Mouse (Mus musculus) forebrain, embryonic 15.5 days (tissue): ENCODE measurements around the gene Cep250. TPM values are rescaled to one million over a fixed set of nuclear protein-coding genes. Genes with fewer than 3 reads are reported as not detected.

Experiments
- ATAC-seq: fragments of 200-750 bp; cut with Nextera tagmentation; replicated peaks from 2 replicates; pipeline ENCODE4 v1.8.0; 2017; ENCODE audit warnings: mild to moderate bottlenecking, moderate TSS enrichment, moderate library complexity
- H3K27ac ChIP-seq: fragments of 300-500 bp; sonication (generic); replicated peaks from 2 replicates; pipeline ENCODE4 v1.5.1; 2015; ENCODE audit warnings: mild to moderate bottlenecking, inconsistent platforms
- H3K27me3 ChIP-seq: fragments of 300-500 bp; sonication (generic); 2 replicates; pipeline ENCODE4 v1.6.1; 2015; ENCODE audit warnings: inconsistent platforms
- H3K36me3 ChIP-seq: fragments of 300-500 bp; sonication (generic); 2 replicates; pipeline ENCODE4 v1.6.1; 2015; ENCODE audit warnings: mild to moderate bottlenecking, inconsistent platforms
- H3K4me1 ChIP-seq: fragments of 300-500 bp; sonication (generic); 2 replicates; pipeline ENCODE4 v1.6.1; 2015; ENCODE audit warnings: inconsistent platforms
- H3K4me2 ChIP-seq: fragments of 300-500 bp; sonication (generic); replicated peaks from 2 replicates; pipeline ENCODE4 v1.6.1; 2015; ENCODE audit warnings: mild to moderate bottlenecking, inconsistent platforms
- H3K4me3 ChIP-seq: fragments of 300-500 bp; sonication (generic); 2 replicates; pipeline ENCODE4 v1.5.1; 2015; ENCODE audit warnings: mild to moderate bottlenecking, inconsistent platforms
- H3K9ac ChIP-seq: fragments of 300-500 bp; sonication (generic); replicated peaks from 2 replicates; pipeline ENCODE4 v1.6.1; 2015; ENCODE audit warnings: mild to moderate bottlenecking, inconsistent platforms
- H3K9me3 ChIP-seq: fragments of 300-500 bp; sonication (generic); 2 replicates; pipeline ENCODE4 v1.6.1; 2016; ENCODE audit warnings: inconsistent platforms
- WGBS: fragments of 180-500 bp; shearing (Covaris S2); methylation state at CpG from one replicate; pipeline ENCODE4 v1.1.7; 2015; ENCODE audit warnings: mixed read lengths; 5-methylcytosine and 5-hydroxymethylcytosine counted together
- polyA plus RNA-seq: library from polyadenylated mRNA; unstranded; fragments of >200 nt; fragmentation: Nextera tagmentation; extraction: Ambion mirVana; gene quantifications from 2 replicates; pipeline ENCODE4 v1.2.1, GENCODE M21; 2015

The Cep250 gene
- polyA plus RNA-seq, 1 experiment from 2014 or later = 18.9 TPM

- WGBS = 79% methylated on average over 4 of the region's 4 CpGs
- 0 out of 2 replicates have a peak overlapping the region, but pooled peaks have one; percentile 21 for H3K4me2 ChIP-seq
- H3K4me1 ChIP-seq = peaks cover 21% of the 10 kb centered on the region
- ATAC-seq = no peak
- no peak overlapping the region for H3K4me3 ChIP-seq
- no peak overlapping the region; the same call in 1 of the 2 replicates for H3K27ac ChIP-seq
- H3K36me3 ChIP-seq = no peaks in the 10 kb centered on the region
- no peaks in the 10 kb centered on the region for H3K27me3 ChIP-seq
- no peaks in the 10 kb centered on the region for H3K9me3 ChIP-seq
- no peak overlapping the region for H3K9ac ChIP-seq
Observed at GRCm38 (mm10) chr2:155944685-155945084, 11.6 kb upstream of the Cep250 start.

- Histone ChIP-seq H3K9ac (no peak within 1 kb of the TSS), H3K4me1 (peaks cover 21% of the 10 kb centered on the region), H3K27ac (no peak within 1 kb of the TSS; the same call in 1 of the 2 replicates), H3K27me3 (no peaks in the 10 kb centered on the region), H3K4me2 (peak within 1 kb of the TSS; percentile 21; the same call in 1 of the 2 replicates), H3K4me3 (0 out of 2 replicates have a peak within 1 kb of the TSS, but pooled peaks have one; percentile 4), H3K36me3 (no peaks in the 10 kb centered on the region), H3K9me3 (no peaks in the 10 kb centered on the region)
- 19% methylated on average over 13 of the region's 13 CpGs for WGBS
- ATAC-seq = no peak
Observed at GRCm38 (mm10) chr2:155945124-155945523, 11.1 kb upstream of the Cep250 start, which contains the start of gene Gdf5. Gene Gdf5, minus strand, starts transcription at chr2:155945367.

DNA sequence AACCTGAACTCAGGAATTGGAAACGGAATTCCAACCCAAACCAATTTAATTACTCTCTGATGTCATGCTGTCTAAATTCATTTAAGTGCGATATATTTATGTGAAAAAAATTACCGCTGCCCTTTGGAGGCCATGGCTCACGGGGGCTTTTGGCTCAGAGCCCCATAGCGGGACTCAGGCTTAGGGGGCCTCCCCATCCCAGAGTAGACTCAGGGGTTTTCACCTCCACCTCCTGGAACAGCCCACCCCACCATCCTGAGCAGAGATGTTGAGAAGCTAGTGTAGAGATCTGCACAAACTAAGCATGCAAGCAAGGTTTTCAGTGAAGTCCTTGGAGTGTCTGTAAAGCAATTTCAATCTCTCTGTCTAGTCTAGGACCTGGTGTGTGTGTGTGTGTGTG lies 10.7 kb upstream of the Cep250 start:
- WGBS = 38% methylated on average over 5 of the region's 5 CpGs
- ATAC-seq = no peak
- H3K4me1 ChIP-seq = peaks cover 21% of the 10 kb centered on the region

DNA sequence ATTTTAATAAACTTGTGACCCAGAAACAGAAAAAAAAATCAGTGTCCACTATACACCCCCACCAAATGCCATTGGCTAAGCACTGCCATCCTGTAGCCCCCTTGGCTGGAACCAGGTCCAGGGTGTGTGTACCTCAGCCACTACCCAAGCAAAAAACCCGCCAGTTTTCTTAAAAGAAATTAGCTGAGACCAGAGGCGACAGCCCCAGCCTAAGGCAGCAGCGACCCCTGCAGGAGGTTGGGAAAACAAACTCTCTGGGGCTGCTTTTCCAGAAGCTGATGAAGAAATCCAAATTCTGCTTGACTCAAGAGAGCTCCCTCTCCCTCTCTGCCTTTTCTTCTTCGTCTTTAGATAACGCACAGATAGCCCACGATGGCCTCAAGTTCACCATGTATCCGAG lies 10.2 kb upstream of the Cep250 start:
- H3K4me3 ChIP-seq = no peak overlapping the region
- no peaks in the 10 kb centered on the region for H3K9me3 ChIP-seq
- no peak overlapping the region for H3K27ac ChIP-seq
- H3K9ac ChIP-seq = no peak overlapping the region
- WGBS = 2% methylated on average over 7 of the region's 7 CpGs
- no peak overlapping the region for H3K4me2 ChIP-seq
- ATAC-seq = no peak
- peaks cover 21% of the 10 kb centered on the region for H3K4me1 ChIP-seq
- no peaks in the 10 kb centered on the region for H3K27me3 ChIP-seq
- no peaks in the 10 kb centered on the region for H3K36me3 ChIP-seq

More for the DNA sequence above, 10.7 kb upstream of the Cep250 start:
- H3K27me3 ChIP-seq = no peaks in the 10 kb centered on the region
- H3K9ac ChIP-seq = no peak overlapping the region
- H3K36me3 ChIP-seq = no peaks in the 10 kb centered on the region
- no peak overlapping the region for H3K27ac ChIP-seq
- peak overlapping the region; percentile 21; the same call in 1 of the 2 replicates for H3K4me2 ChIP-seq
- no peaks in the 10 kb centered on the region for H3K9me3 ChIP-seq
- no peak overlapping the region for H3K4me3 ChIP-seq

- no peaks in the 10 kb centered on the region for H3K36me3 ChIP-seq
- WGBS = 5% methylated on average over 4 of the region's 4 CpGs
- H3K4me2 ChIP-seq = no peak overlapping the region
- peaks cover 21% of the 10 kb centered on the region for H3K4me1 ChIP-seq
- H3K27me3 ChIP-seq = no peaks in the 10 kb centered on the region
- H3K27ac ChIP-seq = no peak overlapping the region
- H3K4me3 ChIP-seq = no peak overlapping the region
- H3K9me3 ChIP-seq = no peaks in the 10 kb centered on the region
- no peak overlapping the region for H3K9ac ChIP-seq
- ATAC-seq = no peak
Observed at GRCm38 (mm10) chr2:155946499-155946898, 9.8 kb upstream of the Cep250 start.

DNA sequence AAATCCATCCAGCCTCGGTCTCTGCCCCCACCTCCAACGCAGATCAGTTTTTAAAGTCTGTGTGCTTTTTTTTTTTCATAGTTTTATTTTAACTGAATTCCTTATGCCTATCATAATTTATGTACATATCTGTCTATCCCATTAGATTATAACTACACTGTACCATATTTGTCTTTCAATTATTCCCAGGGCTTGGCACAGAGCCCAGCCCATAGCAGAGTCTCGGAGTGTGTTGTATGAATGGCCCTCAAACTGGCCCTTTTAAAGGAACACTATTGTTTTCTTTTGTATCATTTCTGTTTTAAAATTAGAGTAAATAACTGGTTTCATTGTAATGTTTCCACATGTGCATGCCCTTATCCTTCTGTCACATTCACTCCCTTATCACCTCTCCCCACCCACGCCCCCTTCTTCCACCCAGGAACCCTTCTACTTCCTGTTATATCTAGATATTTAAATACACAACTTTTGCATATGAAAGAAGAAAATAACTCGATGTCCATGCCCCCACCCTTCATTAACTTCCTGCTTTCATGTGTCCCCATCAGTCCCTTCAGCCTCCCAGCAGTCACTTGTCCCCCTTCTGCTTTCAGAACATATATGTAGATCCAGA lies 8.8 kb upstream of the Cep250 start:
- H3K36me3 ChIP-seq = no peaks in the 10 kb centered on the region
- no peak overlapping the region for H3K27ac ChIP-seq
- no peak for ATAC-seq
- 49% methylated on average over 5 of the region's 5 CpGs for WGBS
- no peak overlapping the region for H3K4me2 ChIP-seq
- peaks cover 21% of the 10 kb centered on the region for H3K4me1 ChIP-seq
- no peaks in the 10 kb centered on the region for H3K27me3 ChIP-seq
- H3K4me3 ChIP-seq = no peak overlapping the region
- H3K9ac ChIP-seq = no peak overlapping the region
- H3K9me3 ChIP-seq = no peaks in the 10 kb centered on the region

DNA sequence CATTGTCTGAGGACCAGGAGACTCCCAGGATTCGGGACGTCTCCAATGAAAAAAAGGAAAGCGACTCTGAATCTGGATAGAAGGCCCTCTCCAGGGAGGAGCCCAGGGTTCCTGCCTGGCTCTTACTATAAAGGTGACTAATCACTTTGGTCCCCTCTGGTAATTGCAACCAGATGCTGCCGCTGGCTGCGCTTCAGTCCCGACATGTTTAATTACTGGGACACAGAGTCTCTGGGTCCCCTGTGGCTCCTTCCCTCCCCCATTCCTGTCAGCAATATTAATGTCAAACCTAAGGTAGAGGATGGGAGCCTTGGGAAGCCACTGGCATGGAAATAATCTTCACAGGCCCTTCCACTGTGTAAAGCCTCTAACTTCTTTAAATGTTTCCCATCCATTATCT lies 6.9 kb upstream of the Cep250 start:
- 21% methylated on average over 6 of the region's 6 CpGs for WGBS
- H3K9me3 ChIP-seq = no peaks in the 10 kb centered on the region
- no peak for ATAC-seq

GRCm38 (mm10) chr2:155952006-155952405 lies 4.3 kb upstream of the Cep250 start:
- ATAC-seq = no peak
- no peak overlapping the region for H3K9ac ChIP-seq

More for the DNA sequence above, 6.9 kb upstream of the Cep250 start:
- H3K9ac ChIP-seq = no peak overlapping the region
- no peak overlapping the region for H3K27ac ChIP-seq
- H3K4me2 ChIP-seq = no peak overlapping the region
- peaks cover 10% of the 10 kb centered on the region; the same call in 1 of the 2 replicates for H3K4me1 ChIP-seq
- no peaks in the 10 kb centered on the region for H3K36me3 ChIP-seq
- H3K4me3 ChIP-seq = no peak overlapping the region
- 0 out of 2 replicates have a peak, but pooled peaks cover 3% of the 10 kb centered on the region for H3K27me3 ChIP-seq

GRCm38 (mm10) chr2:155959981-155960380 lies 3.7 kb downstream of the Cep250 start:
- Histone ChIP-seq H3K36me3 (peaks cover 29% of the 10 kb centered on the region), H3K4me1 (peaks cover 18% of the 10 kb centered on the region), H3K27ac (no peak overlapping the region), H3K4me3 (no peak overlapping the region), H3K9ac (no peak overlapping the region), H3K27me3 (no peaks in the 10 kb centered on the region), H3K9me3 (no peaks in the 10 kb centered on the region), H3K4me2 (no peak overlapping the region)
- no peak for ATAC-seq
- WGBS = 91% methylated on average over 5 of the region's 5 CpGs

More at GRCm38 (mm10) chr2:155952006-155952405, 4.3 kb upstream of the Cep250 start:
- Histone ChIP-seq H3K36me3 (no peaks in the 10 kb centered on the region), H3K27ac (no peak overlapping the region), H3K27me3 (0 out of 2 replicates have a peak, but pooled peaks cover 3% of the 10 kb centered on the region), H3K4me3 (no peak overlapping the region), H3K9me3 (no peaks in the 10 kb centered on the region), H3K4me1 (peaks cover 2% of the 10 kb centered on the region), H3K4me2 (no peak overlapping the region)

DNA sequence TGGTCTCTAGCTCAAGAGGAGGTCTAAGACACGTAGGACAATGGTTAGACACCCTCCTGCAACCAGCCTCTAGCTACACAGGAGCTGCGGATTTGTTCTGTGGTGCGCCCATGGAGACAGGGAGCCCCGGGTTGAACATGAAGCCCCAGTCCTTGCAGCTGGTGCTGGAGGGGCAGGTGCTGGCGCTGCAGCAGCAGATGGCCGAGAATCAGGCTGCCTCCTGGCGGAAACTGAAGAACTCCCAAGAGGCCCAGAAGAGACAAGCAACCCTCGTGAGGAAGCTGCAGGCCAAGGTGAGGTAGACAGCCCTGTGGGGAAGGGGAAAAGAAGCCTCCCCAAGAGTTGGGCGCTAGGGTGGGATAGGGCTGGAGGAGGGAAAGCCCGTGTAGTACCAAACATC lies 5.6 kb downstream of the Cep250 start:
- Histone ChIP-seq H3K27me3 (no peaks in the 10 kb centered on the region), H3K9ac (no peak overlapping the region), H3K27ac (no peak overlapping the region), H3K36me3 (peaks cover 44% of the 10 kb centered on the region), H3K4me2 (no peak overlapping the region), H3K4me1 (peaks cover 17% of the 10 kb centered on the region), H3K9me3 (no peaks in the 10 kb centered on the region), H3K4me3 (no peak overlapping the region)
- ATAC-seq = no peak
- WGBS = 78% methylated on average over 10 of the region's 10 CpGs

- Histone ChIP-seq H3K9me3 (no peaks in the 10 kb centered on the region), H3K27ac (no peak overlapping the region), H3K4me2 (no peak overlapping the region), H3K4me1 (peaks cover 6% of the 10 kb centered on the region; the same call in 1 of the 2 replicates), H3K9ac (no peak overlapping the region), H3K36me3 (peaks cover 56% of the 10 kb centered on the region), H3K27me3 (no peaks in the 10 kb centered on the region), H3K4me3 (no peak overlapping the region)
- no peak for ATAC-seq
- 51% methylated on average over 1 of the region's 1 CpGs for WGBS
Observed at GRCm38 (mm10) chr2:155962991-155963390, 6.7 kb downstream of the Cep250 start.

GRCm38 (mm10) chr2:155973348-155973747 lies 17.1 kb downstream of the Cep250 start:
- no peaks in the 10 kb centered on the region for H3K27me3 ChIP-seq
- H3K4me3 ChIP-seq = no peak overlapping the region
- no peak overlapping the region for H3K9ac ChIP-seq
- WGBS = 81% methylated on average over 6 of the region's 6 CpGs
- peaks cover 86% of the 10 kb centered on the region for H3K36me3 ChIP-seq
- no peak for ATAC-seq
- H3K27ac ChIP-seq = no peak overlapping the region
- H3K9me3 ChIP-seq = no peaks in the 10 kb centered on the region
- H3K4me2 ChIP-seq = no peak overlapping the region
- H3K4me1 ChIP-seq = no peaks in the 10 kb centered on the region
